Mouse (Mus musculus) neutrophil, adult 5-6 weeks (primary cell): ENCODE measurements at regions not wholly inside any gene's neighbourhood (a gene's known extent, or its start where the extent isn't known, plus 50 kb on each side); places are given as distances from the start of the nearest gene placed in this dataset.

Experiments used
- ATAC-seq: fragments of 151-379, 151-347 bp; 2 replicates; pipeline ENCODE4 v1.8.0; 2017; ENCODE audit warnings: mild to moderate bottlenecking, moderate TSS enrichment; ENCODE audit not compliant: insufficient number of reproducible peaks, poor library complexity, low FRiP score, severe bottlenecking; ENCODE audit errors: extremely low read depth

DNA sequence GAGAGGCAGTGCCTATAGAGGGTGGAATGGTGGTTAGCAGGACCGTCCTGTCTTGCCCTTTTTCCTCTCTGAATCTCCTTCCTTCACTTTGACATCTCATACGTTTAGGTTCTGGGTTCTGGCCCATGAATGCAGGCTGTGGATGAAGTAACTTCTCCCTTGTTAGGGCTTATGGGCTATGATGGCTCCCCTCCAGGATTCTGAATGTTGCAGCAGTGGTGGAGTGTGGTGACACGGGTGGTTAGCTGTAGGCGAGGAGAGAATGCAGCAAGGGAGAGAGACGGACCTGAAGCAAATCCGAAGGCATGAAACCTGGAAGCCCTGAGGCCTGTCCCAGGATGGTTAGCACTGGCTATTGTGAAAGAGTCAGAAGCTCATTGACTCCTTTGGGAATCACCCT, 204.4 kb upstream of the Gm5148 start:
- no peak for ATAC-seq

DNA sequence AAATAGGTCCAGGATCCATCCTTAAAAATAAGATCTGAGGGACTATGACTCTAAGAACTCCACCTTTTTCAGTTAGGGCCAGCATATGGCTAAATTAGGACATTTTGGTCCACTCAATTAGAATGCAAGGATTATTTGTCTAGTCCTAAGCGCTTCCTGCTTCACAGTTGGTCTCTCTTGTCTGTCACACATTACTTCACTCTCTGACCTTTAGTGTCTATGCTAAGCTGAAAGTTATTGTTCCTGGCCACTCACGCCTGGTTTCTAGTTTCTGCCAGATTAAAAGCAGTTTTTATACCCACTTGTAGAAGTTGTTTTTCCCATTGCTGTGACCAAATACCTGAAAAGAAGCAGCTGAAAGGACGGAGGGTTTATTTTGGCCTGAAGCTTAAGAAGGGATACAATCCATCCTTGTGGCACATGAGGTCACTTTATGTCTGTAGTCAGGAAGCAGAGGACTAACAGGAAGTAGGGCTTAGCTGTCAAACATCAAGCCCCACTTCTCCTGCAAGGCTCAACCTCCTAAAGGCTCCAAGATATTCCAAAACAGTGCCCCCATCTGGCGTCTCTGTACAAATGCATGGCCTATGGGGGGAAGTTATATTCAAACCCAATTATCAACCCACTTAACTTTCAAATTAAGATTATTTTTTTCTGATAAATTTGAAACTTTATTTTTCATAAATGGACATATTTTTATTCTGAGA, 195.3 kb upstream of the Gm5148 start:
- ATAC-seq: no peak

DNA sequence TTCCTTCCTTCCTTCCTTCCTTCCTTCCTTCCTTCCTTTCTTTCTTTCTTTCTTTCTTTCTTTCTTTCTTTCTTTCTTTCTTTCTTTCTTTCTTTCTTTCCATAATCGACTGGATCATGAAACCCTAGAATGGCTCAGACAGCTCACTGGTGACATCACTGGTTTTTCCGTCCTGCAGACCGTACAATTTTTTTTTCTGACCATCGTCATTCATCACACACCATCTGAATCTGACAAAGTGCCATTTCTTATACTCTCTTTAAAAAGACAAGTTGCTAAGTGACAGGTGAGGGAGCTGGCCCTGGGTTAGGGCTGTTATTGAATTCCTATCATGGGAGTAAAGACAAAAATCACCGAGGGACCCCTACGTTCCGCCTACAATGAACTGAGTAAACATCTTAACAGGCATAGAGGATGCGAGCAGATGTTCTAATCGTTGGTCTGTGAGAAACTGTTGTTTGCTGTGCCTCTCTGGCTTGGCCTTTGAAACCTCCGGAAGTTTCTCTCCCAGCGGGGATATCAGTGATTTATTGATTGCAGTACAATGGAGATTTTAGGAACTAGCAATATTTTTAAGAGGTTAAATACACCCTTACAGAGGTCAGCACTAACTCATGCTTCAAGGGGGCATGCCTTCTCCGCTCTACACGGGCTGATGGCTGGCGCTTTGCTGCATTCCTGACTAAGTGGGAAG, 192.6 kb upstream of the Gm5148 start:
- ATAC-seq: no peak

DNA sequence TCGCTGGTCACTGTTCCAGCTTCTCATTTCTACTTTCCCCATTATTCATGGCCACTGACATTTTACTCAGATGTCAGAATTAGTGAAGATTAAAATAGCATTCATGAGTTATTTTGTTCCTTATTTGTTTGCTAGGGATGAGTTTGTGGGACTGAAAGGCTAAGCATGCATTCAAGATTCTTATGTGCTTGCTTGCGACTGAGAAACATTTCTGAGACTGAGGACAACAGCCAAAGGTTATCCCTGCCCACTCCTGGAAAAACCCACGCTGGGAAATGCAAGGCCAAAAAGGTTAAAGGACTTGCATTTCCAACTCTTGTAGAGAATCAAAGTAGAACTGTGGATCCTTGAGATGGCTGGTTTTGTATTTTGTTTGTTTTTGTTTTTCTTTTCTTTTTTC, 192.0 kb upstream of the Gm5148 start:
- ATAC-seq: no peak

DNA sequence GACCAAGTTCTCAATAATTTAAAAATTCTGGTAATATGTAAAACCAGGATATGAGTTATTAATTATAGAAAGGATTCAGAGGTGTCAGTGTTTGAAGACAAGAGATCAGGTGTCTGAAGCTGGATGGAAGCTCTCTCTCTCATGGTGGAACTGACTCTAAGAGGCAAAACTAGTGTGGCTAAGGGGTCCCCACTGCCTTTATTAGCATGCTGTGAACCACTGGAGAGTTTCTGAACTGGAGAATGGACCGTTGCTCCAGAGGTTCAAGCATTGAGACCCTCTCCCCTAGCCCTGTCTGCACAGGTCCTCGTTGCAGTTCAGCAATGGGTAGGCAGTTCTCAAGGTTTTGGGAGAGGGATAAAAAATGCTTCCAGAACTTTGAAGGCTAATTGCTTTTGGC, 191.4 kb upstream of the Gm5148 start:
- ATAC-seq: no peak

DNA sequence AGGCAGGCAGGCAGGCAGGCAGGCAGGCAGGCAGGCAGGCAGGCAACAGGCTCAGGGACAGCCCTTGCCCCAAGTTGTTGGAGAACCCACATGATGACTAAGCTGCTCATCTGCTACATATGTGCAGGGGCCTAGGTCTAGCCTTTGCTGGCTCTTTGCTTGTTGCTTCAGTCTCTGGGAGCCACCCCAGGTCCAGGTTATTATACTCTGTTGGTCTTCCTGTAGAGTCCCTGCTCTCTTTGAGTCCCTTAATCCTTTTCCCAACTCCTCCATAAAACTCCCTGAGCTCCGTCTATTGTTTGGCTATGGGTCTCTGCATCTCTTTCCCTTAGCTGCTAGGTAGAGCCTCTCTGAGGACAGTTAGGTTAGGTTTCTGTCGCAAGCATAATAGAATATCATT, 189.8 kb upstream of the Gm5148 start:
- no peak for ATAC-seq

DNA sequence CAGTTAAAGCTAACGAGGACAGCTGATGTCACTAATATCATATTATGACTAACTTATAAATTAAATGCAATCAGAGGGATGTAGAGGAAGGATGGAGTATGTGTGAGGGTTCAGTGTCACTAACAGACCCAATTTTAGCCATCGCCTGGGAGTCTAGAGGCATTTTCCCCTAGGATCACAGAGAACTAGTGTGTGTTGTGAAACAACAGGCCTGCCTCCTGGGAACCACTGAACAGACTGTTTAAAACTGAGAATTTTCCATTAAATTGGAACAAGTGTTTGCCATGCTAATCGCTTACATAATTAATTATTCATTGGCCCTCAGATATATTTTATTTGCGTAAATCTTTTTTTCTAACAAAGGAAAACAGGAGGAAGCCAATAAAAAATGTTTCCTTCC, 185.5 kb upstream of the Gm5148 start:
- ATAC-seq: no peak

DNA sequence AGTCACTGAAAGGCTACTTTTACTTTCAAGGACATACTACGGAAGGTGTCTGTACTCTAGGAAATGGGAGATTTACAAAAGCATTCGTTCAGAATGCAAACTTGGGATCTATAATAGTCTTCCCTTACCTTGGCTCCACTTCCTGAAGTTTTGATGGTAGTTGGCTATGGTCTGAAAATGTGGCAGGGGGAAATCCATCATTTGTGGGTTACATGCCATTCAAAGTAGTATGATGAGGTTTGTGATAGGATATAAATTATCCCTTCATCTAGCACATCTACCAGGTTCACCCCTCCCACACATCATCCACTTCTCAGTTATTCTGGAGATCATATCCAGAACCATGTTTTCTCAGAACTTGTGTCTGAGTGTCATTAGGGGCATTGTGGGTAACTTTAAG, 184.7 kb upstream of the Gm5148 start:
- no peak for ATAC-seq

DNA sequence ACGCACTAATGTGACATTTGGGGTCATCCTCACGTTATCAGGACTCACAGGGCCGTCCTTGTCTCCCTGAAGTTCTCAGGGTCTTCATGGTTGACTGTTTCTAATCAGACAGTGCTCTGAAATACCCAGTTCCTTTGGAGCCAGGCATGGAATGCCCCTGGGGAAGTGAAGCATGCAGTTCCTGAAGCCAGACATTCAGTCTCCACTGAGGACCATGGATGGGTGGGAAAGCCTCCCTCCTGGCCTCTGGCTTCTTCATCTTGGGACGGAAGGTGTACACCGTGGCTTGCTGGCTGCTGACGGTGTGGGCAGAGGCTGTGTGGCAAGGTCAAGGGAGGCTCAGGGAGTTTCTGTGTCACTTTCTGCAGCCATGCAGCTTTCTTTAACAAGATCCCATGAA, 184.2 kb upstream of the Gm5148 start:
- ATAC-seq: no peak

DNA sequence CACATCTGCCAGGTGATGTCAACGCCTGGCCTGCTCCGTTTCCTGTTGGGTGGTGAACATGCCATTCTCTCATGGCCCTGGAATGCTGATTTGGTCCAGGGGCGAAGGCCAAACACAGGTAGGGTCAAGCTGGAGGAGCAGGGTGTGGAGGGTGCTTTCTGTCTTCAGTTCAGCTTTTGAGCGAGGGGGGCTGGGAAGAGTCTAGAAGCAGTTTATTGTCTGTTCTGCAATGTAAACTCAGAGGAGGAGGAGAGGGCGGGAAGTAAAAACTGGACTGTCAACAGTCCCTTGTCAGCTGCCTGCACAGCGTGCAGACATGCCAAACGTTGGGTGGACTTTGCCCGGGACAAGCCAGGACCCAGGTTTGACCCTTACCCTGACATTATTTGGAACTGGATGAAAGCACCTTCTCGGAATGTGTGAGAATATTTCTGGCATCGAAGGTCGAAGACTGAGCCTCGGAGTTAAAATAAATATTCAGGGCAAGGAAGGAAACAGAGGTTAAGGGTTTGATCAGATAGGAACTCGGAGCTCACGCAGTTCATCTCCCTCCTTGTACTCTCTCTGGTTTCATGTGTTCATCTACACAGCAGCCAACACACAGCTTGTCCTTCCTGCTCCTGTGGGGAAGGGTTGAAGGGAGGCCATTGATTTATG, 183.3 kb upstream of the Gm5148 start:
- ATAC-seq: no peak

DNA sequence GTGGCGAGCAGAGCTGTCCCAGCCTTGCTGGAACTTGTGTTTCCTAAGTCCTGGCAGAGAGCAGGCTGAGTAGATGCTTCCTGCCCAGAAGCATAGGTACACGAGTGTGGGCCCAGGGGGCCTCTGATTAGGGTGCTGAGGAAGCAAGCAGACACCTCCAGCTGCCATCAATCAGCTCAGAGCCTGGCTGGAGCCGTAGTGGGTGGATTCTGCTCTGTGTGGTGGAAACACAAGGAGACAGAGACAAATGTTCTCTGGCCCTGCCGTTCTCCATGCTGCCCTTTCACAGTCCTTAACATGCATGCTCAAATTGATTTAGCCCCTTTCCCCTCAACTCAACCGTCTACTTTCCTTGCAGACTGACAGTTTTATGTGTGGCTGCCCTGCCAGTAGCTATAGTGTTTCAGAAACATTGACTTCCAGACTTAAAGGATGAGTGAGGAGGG, 182.5 kb upstream of the Gm5148 start:
- no peak for ATAC-seq

DNA sequence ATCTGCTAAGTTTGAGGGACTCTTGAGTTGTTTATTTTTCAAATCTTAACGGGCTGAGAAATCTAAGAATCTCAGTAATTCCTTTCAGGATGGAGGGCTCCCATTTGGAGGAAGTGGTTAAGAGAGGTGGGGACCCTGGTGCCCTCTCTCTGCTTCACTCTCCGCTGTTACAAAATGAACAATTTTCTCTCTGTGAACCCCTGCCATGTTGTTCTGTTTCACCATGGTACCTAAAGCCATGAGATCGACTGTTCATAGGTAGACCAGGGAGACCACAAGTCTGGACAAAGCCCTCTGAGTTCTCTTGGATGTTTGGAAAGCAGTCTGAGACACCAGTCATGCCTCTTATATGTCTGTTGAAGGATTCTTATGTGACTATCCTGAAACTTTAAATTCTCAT, 179.9 kb upstream of the Gm5148 start:
- ATAC-seq: no peak

DNA sequence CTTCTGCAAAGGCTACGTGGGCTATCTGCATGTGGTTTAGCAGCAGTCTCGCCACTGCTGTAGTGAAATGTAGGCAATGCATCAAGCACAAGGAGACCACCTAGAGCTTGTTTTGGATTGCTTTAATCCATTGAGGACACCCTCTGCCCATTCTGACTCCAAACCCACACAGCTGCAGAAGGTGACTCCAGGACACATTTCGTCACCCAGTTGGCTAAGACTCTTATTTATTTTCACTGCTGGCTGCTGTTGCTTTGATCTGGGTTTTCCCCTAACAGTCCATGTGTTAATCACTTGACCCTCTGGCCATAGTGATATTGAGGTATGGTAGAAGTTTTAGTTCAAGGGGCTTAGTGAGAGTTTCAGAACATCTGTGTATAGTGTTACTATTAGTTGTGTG, 179.2 kb upstream of the Gm5148 start:
- no peak for ATAC-seq

DNA sequence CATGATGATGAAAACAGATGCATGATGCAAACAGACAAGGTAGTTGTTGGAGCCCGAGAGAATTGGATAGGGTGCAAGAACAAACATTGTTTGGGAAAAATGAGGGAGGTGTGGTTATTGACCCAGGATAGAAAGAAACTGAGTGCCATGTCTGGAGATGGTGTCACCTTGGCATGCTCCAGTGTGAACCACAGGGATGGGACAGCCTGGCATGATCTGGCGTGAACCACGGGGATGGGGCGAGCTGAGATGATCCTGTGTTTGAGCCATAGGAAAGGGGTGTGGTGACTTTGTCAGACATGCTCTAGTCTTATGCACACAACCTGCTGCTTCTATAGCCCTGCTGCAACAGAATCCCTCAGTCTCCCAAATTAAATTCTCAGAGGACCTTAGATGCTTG, 178.7 kb upstream of the Gm5148 start:
- no peak for ATAC-seq

DNA sequence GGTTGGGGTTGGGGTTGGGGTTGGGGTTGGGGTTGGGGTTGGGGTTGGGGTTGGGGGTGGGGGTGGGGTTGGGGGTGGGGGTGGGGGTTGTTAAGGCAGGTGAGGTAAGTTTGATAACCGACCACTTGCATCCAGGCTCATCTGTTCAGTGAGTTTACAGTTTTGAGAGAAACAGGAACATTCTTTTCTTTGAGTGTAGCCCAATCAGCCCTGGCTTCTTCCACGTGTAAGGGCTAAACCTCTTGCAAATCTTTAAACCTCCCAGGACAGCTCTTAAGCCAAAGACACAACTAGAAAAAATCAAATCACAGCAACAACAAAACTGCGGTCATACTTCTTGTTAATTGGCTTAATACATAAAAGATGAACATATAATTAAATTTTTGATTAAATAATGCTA, 173.1 kb upstream of the Gm5148 start:
- no peak for ATAC-seq

DNA sequence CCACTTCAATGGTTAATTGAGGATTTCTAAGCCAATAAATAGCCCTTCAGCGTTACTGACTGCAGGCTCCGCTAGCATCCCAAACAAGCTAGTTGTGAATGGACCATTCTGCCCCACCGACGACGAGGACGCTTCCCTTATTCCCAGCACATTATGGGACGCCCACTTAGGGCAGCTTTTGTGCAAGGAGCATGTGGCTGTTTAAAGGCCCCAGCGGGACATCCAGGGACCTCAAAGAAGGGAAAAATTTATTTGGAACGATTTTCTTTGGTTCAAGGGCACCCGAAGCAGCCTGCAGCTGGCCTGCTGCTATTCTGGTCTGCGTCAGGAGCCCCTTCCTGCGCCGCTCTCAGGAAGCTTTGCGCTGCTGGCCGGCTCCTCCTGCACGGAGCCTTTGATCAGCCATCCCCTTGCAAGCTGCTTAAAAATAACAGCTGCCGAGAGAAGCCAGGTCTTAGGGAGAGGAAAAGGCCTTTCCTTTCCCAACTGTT, 172.6 kb upstream of the Gm5148 start:
- ATAC-seq: no peak

DNA sequence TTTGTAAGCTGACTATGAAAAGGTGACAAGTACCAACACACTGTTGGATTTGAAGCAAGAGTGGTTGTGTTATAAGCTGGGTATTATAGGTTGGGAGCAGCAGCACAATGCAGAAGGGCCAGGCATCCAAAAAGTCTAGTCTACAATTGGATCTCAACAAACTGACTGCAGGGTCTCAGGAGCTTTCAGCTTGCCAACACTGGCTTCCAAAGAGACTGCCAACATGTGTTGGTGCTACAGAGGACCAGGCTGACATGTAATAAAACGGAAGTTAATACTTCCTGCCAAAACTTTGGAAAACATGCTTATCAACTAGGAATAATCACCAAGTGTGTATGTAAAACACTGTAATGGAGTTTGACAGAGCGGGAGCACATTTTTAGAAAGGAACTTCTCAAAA, 170.3 kb upstream of the Gm5148 start:
- ATAC-seq: no peak

DNA sequence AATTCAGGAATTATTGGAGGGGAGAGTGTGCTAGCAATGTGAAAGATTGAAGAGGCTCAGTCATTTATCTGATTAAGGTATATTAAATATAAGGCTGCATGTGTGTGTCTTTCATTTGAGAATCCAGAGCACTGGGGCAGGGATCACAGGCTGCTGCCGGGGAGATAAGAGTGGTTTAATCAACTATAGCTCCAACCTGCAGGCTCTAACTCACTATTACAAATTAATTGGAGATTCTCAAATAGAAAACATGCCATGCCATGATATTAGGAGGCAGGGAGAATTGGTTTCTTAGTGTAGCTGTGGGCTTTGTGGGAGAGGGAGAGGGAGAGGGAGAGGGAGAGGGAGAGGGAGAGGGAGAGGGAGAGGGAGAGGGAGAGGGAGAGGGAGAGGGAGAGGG, 165.9 kb upstream of the Gm5148 start:
- ATAC-seq: no peak

DNA sequence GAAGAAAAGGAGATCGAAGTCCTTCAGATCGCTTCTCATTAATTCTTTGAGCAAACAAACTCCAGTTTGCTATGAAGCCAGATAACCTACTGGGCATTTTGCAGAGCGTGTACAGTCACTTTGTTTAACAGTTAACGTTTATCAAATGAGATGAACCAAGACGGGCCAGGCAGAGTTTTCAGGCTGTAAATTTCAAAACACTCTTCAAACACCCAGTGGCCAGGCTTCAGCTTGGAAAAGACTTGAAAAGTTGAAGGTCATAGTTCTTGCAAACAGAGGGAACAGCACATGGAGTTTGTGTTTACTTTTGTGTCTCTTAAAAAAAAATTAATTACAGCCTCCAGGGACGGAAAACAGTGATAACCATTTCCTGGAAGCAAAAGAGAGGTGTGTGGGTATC, 164.2 kb upstream of the Gm5148 start:
- ATAC-seq: no peak

DNA sequence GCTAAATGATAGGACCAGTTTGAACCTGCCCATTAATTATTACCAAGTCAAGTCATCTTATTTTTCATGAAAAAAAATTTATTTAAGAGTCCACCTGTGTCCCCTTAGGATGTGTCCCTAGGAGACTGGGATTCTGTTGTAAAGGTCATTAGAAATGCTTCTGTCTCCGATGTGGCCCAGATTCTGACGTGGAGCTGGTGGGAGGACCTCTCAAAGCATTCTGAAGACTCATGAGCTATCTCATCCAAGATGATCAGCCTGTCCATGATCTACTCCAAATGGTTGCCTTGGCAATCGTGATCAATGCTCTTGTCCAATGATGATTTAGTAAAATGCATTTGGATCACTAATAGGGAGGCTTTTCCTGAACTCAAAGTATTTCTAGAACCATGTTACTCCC, 163.4 kb upstream of the Gm5148 start:
- ATAC-seq: no peak
